Mouse (Mus musculus): ENCODE measurements around the gene Tcfl5. TPM values are rescaled to one million over a fixed set of nuclear protein-coding genes. Genes with fewer than 3 reads are reported as not detected.
A peak's percentile ranks its signal among the peaks of the same experiment; 100 is the strongest.

Tcfl5 gene
- polyA plus RNA-seq, 1 experiment from 2014 or later = 0.15 TPM

- Histone ChIP-seq H3K9me3 (ENCODE audit: control insufficient read depth, low read length) (no peaks in the 10 kb centered on the region), H3K36me3 (ENCODE audit: control insufficient read depth, insufficient read depth, low read length) (peaks cover 16% of the 10 kb centered on the region), H3K9ac (ENCODE audit: low read length) (peak overlapping the region; percentile 98), H3K27ac (ENCODE audit: low read length) (peak overlapping the region; percentile 61; the same call in 1 of the 2 replicates), H3K4me2 (ENCODE audit: low read depth, low read length) (peak overlapping the region; percentile 94), H3K4me3 (ENCODE audit: low read length) (peak overlapping the region; percentile 84), H3K27me3 (ENCODE audit: control insufficient read depth, insufficient read depth, low read depth, low read length) (no peaks in the 10 kb centered on the region; the same call in 1 of the 2 replicates), H3K4me1 (replicated peaks; ENCODE audit: control insufficient read depth, insufficient read depth, low read length) (peaks cover 10% of the 10 kb centered on the region)
- peak; percentile 85 for ATAC-seq (ENCODE audit: low read depth)
- under 1% methylated on average over 31 of the region's 57 CpGs for WGBS
Observed at GRCm38 (mm10) chr2:180582481-180583153, 59.9 kb downstream of the Tcfl5 start.

- Histone ChIP-seq H3K4me2 (ENCODE audit: low read depth, low read length) (no peak within 1 kb of the TSS), H3K27me3 (ENCODE audit: control insufficient read depth, insufficient read depth, low read depth, low read length) (no peaks in the 10 kb centered on the region; the same call in 1 of the 2 replicates), H3K4me1 (replicated peaks; ENCODE audit: control insufficient read depth, insufficient read depth, low read length) (peaks cover 10% of the 10 kb centered on the region), H3K9me3 (ENCODE audit: control insufficient read depth, low read length) (no peaks in the 10 kb centered on the region), H3K4me3 (ENCODE audit: low read length) (no peak within 1 kb of the TSS), H3K9ac (ENCODE audit: low read length) (no peak within 1 kb of the TSS), H3K27ac (ENCODE audit: low read length) (no peak within 1 kb of the TSS), H3K36me3 (ENCODE audit: control insufficient read depth, insufficient read depth, low read length) (peaks cover 12% of the 10 kb centered on the region)
- WGBS = 63% methylated on average over 3 of the region's 3 CpGs
- no peak for ATAC-seq (ENCODE audit: low read depth)
Observed at GRCm38 (mm10) chr2:180581002-180581401, 61.5 kb downstream of the Tcfl5 start, which contains the start of gene Mrgbp. TSS of gene Mrgbp (plus strand) at chr2:180581304.

GRCm38 (mm10) chr2:180578686-180579085, 63.8 kb downstream of the Tcfl5 start:
- peaks cover 7% of the 10 kb centered on the region for H3K4me1 ChIP-seq (replicated peaks; ENCODE audit: control insufficient read depth, insufficient read depth, low read length)

GRCm38 (mm10) chr2:180576482-180576881, 66.0 kb downstream of the Tcfl5 start:
- no peak overlapping the region for H3K4me3 ChIP-seq (ENCODE audit: low read length)
- no peak overlapping the region for H3K9ac ChIP-seq (ENCODE audit: low read length)
- no peaks in the 10 kb centered on the region for H3K9me3 ChIP-seq (ENCODE audit: control insufficient read depth, low read length)
- no peaks in the 10 kb centered on the region; the same call in 1 of the 2 replicates for H3K27me3 ChIP-seq (ENCODE audit: control insufficient read depth, insufficient read depth, low read depth, low read length)
- H3K4me1 ChIP-seq (replicated peaks; ENCODE audit: control insufficient read depth, insufficient read depth, low read length) = no peaks in the 10 kb centered on the region
- WGBS = 54% methylated on average over 4 of the region's 4 CpGs
- no peaks in the 10 kb centered on the region for H3K36me3 ChIP-seq (ENCODE audit: control insufficient read depth, insufficient read depth, low read length)
- H3K27ac ChIP-seq (ENCODE audit: low read length) = no peak overlapping the region
- ATAC-seq (ENCODE audit: low read depth) = no peak
- no peak overlapping the region for H3K4me2 ChIP-seq (ENCODE audit: low read depth, low read length)

More at GRCm38 (mm10) chr2:180578686-180579085, 63.8 kb downstream of the Tcfl5 start:
- no peaks in the 10 kb centered on the region for H3K36me3 ChIP-seq (ENCODE audit: control insufficient read depth, insufficient read depth, low read length)
- H3K27ac ChIP-seq (ENCODE audit: low read length) = no peak overlapping the region
- H3K9ac ChIP-seq (ENCODE audit: low read length) = no peak overlapping the region
- no peak for ATAC-seq (ENCODE audit: low read depth)
- H3K4me2 ChIP-seq (ENCODE audit: low read depth, low read length) = no peak overlapping the region
- H3K9me3 ChIP-seq (ENCODE audit: control insufficient read depth, low read length) = no peaks in the 10 kb centered on the region
- 3% methylated on average over 3 of the region's 3 CpGs for WGBS
- no peak overlapping the region for H3K4me3 ChIP-seq (ENCODE audit: low read length)
- H3K27me3 ChIP-seq (ENCODE audit: control insufficient read depth, insufficient read depth, low read depth, low read length) = no peaks in the 10 kb centered on the region; the same call in 1 of the 2 replicates

Other genes with a start within 250 kb of the Tcfl5 start
- 0.98 and 1.2 TPM in 2 replicates for gene Slco4a1, start 186.5 kb downstream of the Tcfl5 start, polyA plus RNA-seq (2015; fragmentation: Nextera tagmentation; extraction: Ambion mirVana)
- gene Ntsr1, start 142.7 kb downstream of the Tcfl5 start, polyA plus RNA-seq (2015; fragmentation: Nextera tagmentation; extraction: Ambion mirVana) = 0.43 and 0.98 TPM in 2 replicates
- gene Mrgbp, start 61.4 kb downstream of the Tcfl5 start, polyA plus RNA-seq (2015; fragmentation: Nextera tagmentation; extraction: Ambion mirVana) = 27.4 and 28.7 TPM in 2 replicates
- 46.9 and 51.8 TPM in 2 replicates for gene Ogfr, start 53.5 kb downstream of the Tcfl5 start, polyA plus RNA-seq (2015; fragmentation: Nextera tagmentation; extraction: Ambion mirVana)
- gene Col9a3, start 44.9 kb downstream of the Tcfl5 start, polyA plus RNA-seq (2015; fragmentation: Nextera tagmentation; extraction: Ambion mirVana) = 36.9 and 38.3 TPM in 2 replicates
- 27.6 and 28.2 TPM in 2 replicates for gene Dido1, start 67.3 kb upstream of the Tcfl5 start, polyA plus RNA-seq (2015; fragmentation: Nextera tagmentation; extraction: Ambion mirVana)
- gene Gid8, start 67.4 kb upstream of the Tcfl5 start, polyA plus RNA-seq (2015; fragmentation: Nextera tagmentation; extraction: Ambion mirVana) = 49.4 and 50.9 TPM in 2 replicates
- gene Slc17a9, start 82.6 kb upstream of the Tcfl5 start, polyA plus RNA-seq (2015; fragmentation: Nextera tagmentation; extraction: Ambion mirVana) = 1.5 and 2.1 TPM in 2 replicates
- not detected in 2 replicates for gene Bhlhe23, start 134.2 kb upstream of the Tcfl5 start, polyA plus RNA-seq (2015; fragmentation: Nextera tagmentation; extraction: Ambion mirVana)